Comparison of ENCODE assay signal across 9 mouse cellular contexts in genomic region chr5:117614331-117615024, GRCm38 (mm10).
DNase-seq lines count a peak whose midpoint lies in the region; ATAC-seq and TF ChIP-seq lines count a peak whose summit lies in the region.
"Had no signal": no experiment of that assay in that cellular context is flagged by ENCODE, and none has a peak within 500 bp of the region (broad histone marks: within the 10 kb centered on the region; RNA-seq: fewer than 3 reads in every experiment).

No protein-coding gene starts in this region.

- no peak overlapping the region for H3K27ac ChIP-seq in midbrain, embryonic 10.5 days (replicated peaks)
- no peak overlapping the region for H3K27ac ChIP-seq in midbrain, embryonic 16.5 days (ENCODE audit: low read length)
- no peak overlapping the region for H3K27ac ChIP-seq in forebrain, embryonic 15.5 days (replicated peaks)
- no peak overlapping the region for H3K27ac ChIP-seq in intestine, embryonic 15.5 days
- no peak overlapping the region for H3K27ac ChIP-seq in olfactory bulb, adult 2 months (ENCODE audit: insufficient read depth, low read depth, low read length)
- H3K27ac ChIP-seq: embryonic facial prominence, embryonic 12.5 days had no signal

- H3K4me2 ChIP-seq in midbrain, embryonic 16.5 days (ENCODE audit: low read length): no peak overlapping the region
- no peak overlapping the region for H3K4me2 ChIP-seq in forebrain, embryonic 15.5 days (replicated peaks)
- no peak overlapping the region for H3K4me2 ChIP-seq in intestine, embryonic 15.5 days (replicated peaks)
- H3K4me2 ChIP-seq: embryonic facial prominence, embryonic 12.5 days had no signal

- no peak for ATAC-seq in midbrain, embryonic 16.5 days
- peak; percentile 51 for ATAC-seq in forebrain, embryonic 15.5 days (replicated peaks)
- peak; percentile 36; the same call in 1 of the 2 replicates for ATAC-seq in intestine, embryonic 15.5 days

- intact Hi-C loops in left cerebral cortex, postnatal 4 days (cut with DNase I): no loop called here

- no peaks in the 10 kb centered on the region for H3K27me3 ChIP-seq in midbrain, embryonic 10.5 days (ENCODE audit: low read depth, poor library complexity, severe bottlenecking)
- no peaks in the 10 kb centered on the region for H3K27me3 ChIP-seq in midbrain, embryonic 16.5 days (ENCODE audit: control insufficient read depth, insufficient read depth, low read depth, low read length)
- H3K27me3 ChIP-seq in forebrain, embryonic 15.5 days: no peaks in the 10 kb centered on the region
- no peaks in the 10 kb centered on the region for H3K27me3 ChIP-seq in intestine, embryonic 15.5 days (replicated peaks)
- H3K27me3 ChIP-seq: embryonic facial prominence, embryonic 12.5 days had no signal

- H3K9me3 ChIP-seq in midbrain, embryonic 10.5 days (replicated peaks): no peaks in the 10 kb centered on the region
- H3K9me3 ChIP-seq in midbrain, embryonic 16.5 days (replicated peaks; ENCODE audit: control insufficient read depth, low read length, poor library complexity, severe bottlenecking): no peaks in the 10 kb centered on the region
- H3K9me3 ChIP-seq in forebrain, embryonic 15.5 days: no peaks in the 10 kb centered on the region
- H3K9me3 ChIP-seq in intestine, embryonic 15.5 days: no peaks in the 10 kb centered on the region
- H3K9me3 ChIP-seq: embryonic facial prominence, embryonic 12.5 days had no signal

- H3K36me3 ChIP-seq in midbrain, embryonic 10.5 days: no peaks in the 10 kb centered on the region
- 0 out of 2 replicates have a peak, but pooled peaks cover 2% of the 10 kb centered on the region for H3K36me3 ChIP-seq in midbrain, embryonic 16.5 days (ENCODE audit: control insufficient read depth, insufficient read depth, low read length)
- H3K36me3 ChIP-seq in forebrain, embryonic 15.5 days: no peaks in the 10 kb centered on the region
- H3K36me3 ChIP-seq in intestine, embryonic 15.5 days: no peaks in the 10 kb centered on the region
- H3K36me3 ChIP-seq: embryonic facial prominence, embryonic 12.5 days had no signal

- H3K4me3 ChIP-seq in midbrain, embryonic 10.5 days: no peak overlapping the region
- no peak overlapping the region for H3K4me3 ChIP-seq in midbrain, embryonic 16.5 days (ENCODE audit: low read depth, low read length)
- H3K4me3 ChIP-seq in forebrain, embryonic 15.5 days: no peak overlapping the region
- H3K4me3 ChIP-seq in intestine, embryonic 15.5 days (replicated peaks): no peak overlapping the region
- H3K4me3 ChIP-seq in olfactory bulb, adult 2 months (ENCODE audit: insufficient read depth, low read depth, low read length): no peak overlapping the region
- H3K4me3 ChIP-seq: embryonic facial prominence, embryonic 12.5 days had no signal

- 36% methylated on average over 5 of the region's 5 CpGs for WGBS in midbrain, embryonic 10.5 days
- WGBS in midbrain, embryonic 16.5 days: 39% methylated on average over 5 of the region's 5 CpGs
- WGBS in forebrain, embryonic 15.5 days: 31% methylated on average over 5 of the region's 5 CpGs
- 44% methylated on average over 5 of the region's 5 CpGs for WGBS in intestine, embryonic 15.5 days
- 36% methylated on average over 5 of the region's 5 CpGs for WGBS in olfactory bulb, adult 2 months

- H3K9ac ChIP-seq in midbrain, embryonic 16.5 days (ENCODE audit: low read depth, low read length): no peak overlapping the region
- no peak overlapping the region for H3K9ac ChIP-seq in forebrain, embryonic 15.5 days (replicated peaks)
- H3K9ac ChIP-seq in intestine, embryonic 15.5 days: no peak overlapping the region
- H3K9ac ChIP-seq: embryonic facial prominence, embryonic 12.5 days had no signal

- DNase-seq in midbrain, embryonic 10.5 days (ENCODE audit: low spot score): peak; percentile 82
- DNase-seq in c-Kit-positive CD71-positive TER-119-positive erythroid progenitor cells, embryonic 14.5 days (ENCODE audit: low spot score): peak; percentile 13
- DNase-seq in left cerebral cortex, postnatal 4 days: peak; percentile 84
- DNase-seq in thymus, postnatal 4 days: peak; percentile 77

- no peaks in the 10 kb centered on the region for H3K4me1 ChIP-seq in midbrain, embryonic 10.5 days
- no peaks in the 10 kb centered on the region for H3K4me1 ChIP-seq in midbrain, embryonic 16.5 days (ENCODE audit: control insufficient read depth, insufficient read depth, low read length)
- H3K4me1 ChIP-seq in forebrain, embryonic 15.5 days: no peaks in the 10 kb centered on the region
- H3K4me1 ChIP-seq in intestine, embryonic 15.5 days (replicated peaks): no peaks in the 10 kb centered on the region
- peaks cover under 1% of the 10 kb centered on the region; the same call in 1 of the 2 replicates for H3K4me1 ChIP-seq in olfactory bulb, adult 2 months (ENCODE audit: control insufficient read depth, insufficient read depth, low read length)
- H3K4me1 ChIP-seq: embryonic facial prominence, embryonic 12.5 days had no signal

- peak; percentile 68 for TF ChIP-seq CTCF in olfactory bulb, adult 2 months (IDR thresholded peaks at IDR 0.05; ENCODE audit: insufficient read depth, low read depth, low read length)

- no peak for TF ChIP-seq POLR2A in olfactory bulb, adult 2 months (IDR thresholded peaks at IDR 0.05; ENCODE audit: insufficient read depth, low read depth, low read length)

Comparison
In these comparisons a context has a peak if more than half of its experiments do, and no peak if none do; other contexts are left out.
1. DNase-seq: peak in every context shown above with its lines; median percentile 84 in left cerebral cortex, postnatal 4 days; 82 in midbrain, embryonic 10.5 days; 77 in thymus, postnatal 4 days; 13 in c-Kit-positive CD71-positive TER-119-positive erythroid progenitor cells, embryonic 14.5 days.